Mouse (Mus musculus) adrenal gland, adult (tissue): ENCODE data around the gene Sap30.
"Not testable (repeated sequence)": the region's sequence is repeated elsewhere in the genome, so short reads cannot be mapped to it uniquely, and the experiment has no call there.

Experiments used
- DNase-seq, 2 experiments: peaks; one replicate each; pipeline ENCODE4 v3.0.0; 2022 to 2023; ENCODE audit warnings: low spot score in 1 of 2; ENCODE audit not compliant: inconsistent age in 2 of 2

Gene Sap30

GRCm38 (mm10) chr8:57498847-57499511 is 11.3 kb upstream of the Sap30 start:
- peak; percentile 58 to 90 for DNase-seq

DNA sequence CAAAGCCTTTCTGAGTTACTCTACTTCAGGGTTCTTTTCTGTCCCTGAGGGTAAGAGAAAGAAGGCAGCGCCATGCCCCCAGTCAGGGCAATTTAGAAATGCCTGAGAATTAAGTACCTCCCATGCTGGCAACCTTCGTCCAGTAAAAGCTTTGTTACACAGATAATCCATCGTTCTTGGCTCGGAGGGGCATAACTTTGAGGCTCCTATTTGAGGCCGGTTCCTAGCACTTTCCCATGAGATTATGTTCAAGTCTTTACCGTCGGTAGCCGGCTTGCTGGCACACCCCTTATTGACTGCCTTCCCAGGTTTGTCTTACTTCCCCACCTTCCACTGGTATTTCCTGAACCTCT is 10.8 kb upstream of the Sap30 start:
- DNase-seq, result no peak

- no peak for DNase-seq
Observed at GRCm38 (mm10) chr8:57491873-57492272, 4.2 kb upstream of the Sap30 start.

DNA sequence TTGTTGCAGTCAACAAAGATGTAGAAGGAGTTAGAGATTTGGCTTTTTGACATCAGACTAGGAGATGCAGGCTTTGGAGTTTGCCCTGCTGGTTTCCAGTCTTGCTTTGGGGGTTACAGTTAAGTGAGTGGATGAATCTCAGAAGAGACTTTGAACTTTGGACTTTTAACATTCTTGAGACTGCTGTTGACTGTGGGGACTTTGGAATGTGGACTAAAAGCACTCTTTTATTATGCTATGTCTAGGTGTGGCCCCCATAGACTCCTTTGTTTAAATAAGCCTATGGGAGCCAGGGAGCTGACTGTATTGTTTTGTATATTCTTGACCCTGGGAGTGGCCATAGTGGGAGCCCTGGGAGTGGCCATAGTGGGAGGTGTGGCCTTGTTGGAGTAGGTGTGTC is 2.2 kb upstream of the Sap30 start:
- DNase-seq, result no peak

DNA sequence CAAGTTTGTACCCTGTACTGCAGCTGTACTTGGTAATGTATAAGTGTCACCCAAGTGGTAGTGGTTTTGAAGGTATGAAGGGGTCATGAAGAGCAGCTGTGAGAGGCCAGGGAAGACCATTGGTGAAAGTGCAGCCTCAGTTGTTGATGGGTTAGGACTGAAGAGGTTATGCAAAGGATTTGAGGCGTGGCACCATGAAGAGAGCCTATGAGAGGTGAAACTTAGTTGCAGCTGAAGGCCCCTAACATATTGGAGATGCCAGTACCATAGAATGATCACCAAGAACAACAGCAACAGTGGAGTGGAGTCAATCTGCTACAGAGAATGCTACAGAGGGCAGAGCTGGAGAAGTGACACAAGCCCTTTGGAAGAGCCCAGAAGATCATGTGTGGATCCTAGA is 1.7 kb upstream of the Sap30 start:
- no peak for DNase-seq

DNA sequence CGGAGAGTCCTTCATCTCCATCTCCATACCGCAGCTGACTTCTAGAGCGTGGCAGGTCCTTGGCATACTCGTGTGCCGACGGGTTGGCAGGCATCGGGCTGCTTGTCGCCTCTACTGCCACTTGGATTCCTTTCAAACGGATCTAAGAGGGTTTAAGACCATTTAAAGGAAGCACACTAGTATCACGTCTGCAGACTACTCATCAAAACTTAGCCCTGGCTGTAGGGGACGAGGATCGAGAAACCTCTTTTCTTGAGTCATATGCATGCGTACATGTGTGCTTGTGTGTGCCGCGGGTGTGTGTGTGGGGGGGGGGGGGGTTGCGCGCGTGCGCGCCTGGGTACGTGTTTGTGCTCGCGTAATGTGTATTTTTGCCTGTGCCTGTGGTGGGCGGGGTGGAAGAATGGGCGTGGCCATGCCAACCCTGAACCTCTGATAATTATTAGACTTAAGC is 679 bp upstream of the Sap30 start:
- peak; percentile 70 to 88 for DNase-seq

- peak; percentile 67 to 89 for DNase-seq
Observed at GRCm38 (mm10) chr8:57486491-57487440, 894 bp downstream of the Sap30 start.

GRCm38 (mm10) chr8:57480606-57481005 is 7.1 kb downstream of the Sap30 start:
- no peak for DNase-seq

GRCm38 (mm10) chr8:57479700-57480099 is 8.0 kb downstream of the Sap30 start:
- DNase-seq, result no peak

- DNase-seq, result no peak
Observed at GRCm38 (mm10) chr8:57478406-57478805, 9.3 kb downstream of the Sap30 start.

DNA sequence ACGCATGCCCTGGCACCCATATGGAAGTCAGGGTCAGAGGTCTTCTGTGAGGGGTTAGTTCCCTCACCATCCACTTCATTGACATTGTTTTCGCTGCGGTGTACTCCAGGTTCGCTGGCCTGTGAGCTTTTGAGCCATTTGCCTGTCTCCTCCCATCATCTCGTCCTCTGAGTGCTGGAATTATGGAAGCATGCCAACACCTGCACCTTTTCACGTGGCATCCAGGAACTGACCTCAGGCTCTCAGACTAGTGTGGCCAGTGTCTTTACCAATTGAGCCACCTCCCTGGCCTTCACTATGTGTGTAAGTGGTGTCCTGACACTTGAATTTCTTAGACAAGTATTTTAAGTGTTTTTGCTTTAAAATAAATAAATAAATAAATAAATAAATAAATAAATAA is 13.9 kb downstream of the Sap30 start:
- DNase-seq, result no peak

- no peak for DNase-seq
Observed at GRCm38 (mm10) chr8:57470863-57471262, 16.8 kb downstream of the Sap30 start.

GRCm38 (mm10) chr8:57468624-57469023 is 19.0 kb downstream of the Sap30 start:
- DNase-seq, result peak; percentile 45 to 88

GRCm38 (mm10) chr8:57463757-57464156 is 23.9 kb downstream of the Sap30 start:
- no peak for DNase-seq

DNA sequence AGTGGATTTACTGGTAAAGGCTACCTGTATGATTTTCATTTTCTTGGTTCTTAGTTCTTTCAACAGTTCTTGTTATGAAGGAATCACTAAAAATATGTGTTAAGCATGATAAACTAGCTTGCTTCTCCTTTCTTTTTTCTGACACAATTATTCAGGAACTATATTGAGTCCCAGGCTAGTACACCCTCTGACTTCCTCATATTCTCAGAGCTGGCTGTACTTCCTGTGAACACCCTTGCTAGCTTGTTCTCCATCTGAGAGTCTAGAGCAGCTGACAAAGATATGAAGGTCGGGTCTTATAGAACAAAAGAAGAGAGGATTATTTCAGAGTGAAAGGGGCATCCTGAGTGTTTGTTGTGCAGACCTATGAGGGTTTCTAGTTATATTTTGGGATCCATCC is 24.8 kb downstream of the Sap30 start:
- no peak for DNase-seq

- DNase-seq, result peak; percentile 9 to 66
Observed at GRCm38 (mm10) chr8:57457942-57458341, 29.7 kb downstream of the Sap30 start.

DNA sequence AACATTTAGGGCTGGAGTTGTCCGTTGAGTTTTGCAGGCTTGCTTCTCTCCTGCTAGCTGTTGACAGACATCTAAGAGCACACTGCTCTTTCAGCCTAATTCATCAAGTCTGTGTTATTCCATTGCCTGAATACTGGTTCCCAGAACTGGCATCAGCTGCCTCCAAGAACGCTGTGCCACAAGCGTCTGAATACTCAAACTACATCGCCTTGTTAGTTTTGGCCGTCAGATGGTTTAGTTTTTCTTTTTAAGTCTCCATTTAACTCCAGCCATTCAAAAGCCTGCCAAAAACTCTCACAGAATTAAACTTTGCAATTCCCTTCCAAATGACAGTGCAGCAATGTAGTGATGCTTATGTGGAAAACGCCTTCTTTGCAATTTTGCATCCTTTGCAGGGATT is 30.5 kb downstream of the Sap30 start:
- no peak for DNase-seq

- DNase-seq, result no peak
Observed at GRCm38 (mm10) chr8:57455765-57456164, 31.9 kb downstream of the Sap30 start, which contains the start of gene Scrg1. TSS of gene Scrg1 (plus strand) at chr8:57455923.

GRCm38 (mm10) chr8:57453361-57453760 is 34.3 kb downstream of the Sap30 start:
- DNase-seq, result no peak

DNA sequence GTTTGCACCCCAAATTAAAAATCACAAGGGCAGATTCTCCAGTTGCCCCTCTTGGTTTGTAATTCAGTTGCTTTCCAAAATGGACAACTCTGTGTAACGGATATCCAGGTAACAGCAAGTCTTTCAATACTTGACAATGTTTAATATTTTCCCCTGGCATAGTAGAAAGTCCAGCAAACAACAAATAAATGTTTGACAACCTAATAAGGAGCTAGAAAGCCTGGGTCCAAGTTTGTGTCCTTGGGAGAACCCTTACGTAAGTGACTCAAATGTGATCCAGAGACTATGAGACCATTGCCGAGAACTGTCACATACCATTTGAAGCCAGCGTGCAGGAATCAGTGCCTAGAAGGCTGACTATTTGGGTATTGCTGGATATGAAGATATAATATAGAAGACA is 35.8 kb downstream of the Sap30 start:
- DNase-seq, result no peak

DNA sequence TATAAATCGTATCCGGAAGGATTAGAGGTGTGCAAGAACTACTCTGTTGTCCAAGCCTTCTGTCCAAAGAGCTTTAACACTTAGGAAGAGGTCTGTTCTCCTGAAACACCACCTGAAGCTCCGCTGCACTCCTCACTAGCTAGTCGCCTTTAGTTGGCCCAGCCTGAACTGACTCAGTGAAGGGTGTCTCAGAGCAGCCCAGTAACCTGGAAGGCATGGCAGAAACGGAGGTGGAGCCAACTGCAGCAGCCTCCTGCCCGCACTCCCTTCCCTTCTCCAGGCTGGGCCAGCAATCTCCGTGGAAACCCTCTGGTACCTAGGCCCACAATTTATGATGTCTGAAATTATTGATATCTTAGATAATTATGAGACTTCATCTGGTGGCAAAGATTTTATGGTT is 36.9 kb downstream of the Sap30 start:
- DNase-seq, result no peak

GRCm38 (mm10) chr8:57445901-57446300 is 41.8 kb downstream of the Sap30 start:
- DNase-seq, result not testable (repeated sequence)
